10 mouse cellular contexts compared by ENCODE assay signal in the genomic region with DNA sequence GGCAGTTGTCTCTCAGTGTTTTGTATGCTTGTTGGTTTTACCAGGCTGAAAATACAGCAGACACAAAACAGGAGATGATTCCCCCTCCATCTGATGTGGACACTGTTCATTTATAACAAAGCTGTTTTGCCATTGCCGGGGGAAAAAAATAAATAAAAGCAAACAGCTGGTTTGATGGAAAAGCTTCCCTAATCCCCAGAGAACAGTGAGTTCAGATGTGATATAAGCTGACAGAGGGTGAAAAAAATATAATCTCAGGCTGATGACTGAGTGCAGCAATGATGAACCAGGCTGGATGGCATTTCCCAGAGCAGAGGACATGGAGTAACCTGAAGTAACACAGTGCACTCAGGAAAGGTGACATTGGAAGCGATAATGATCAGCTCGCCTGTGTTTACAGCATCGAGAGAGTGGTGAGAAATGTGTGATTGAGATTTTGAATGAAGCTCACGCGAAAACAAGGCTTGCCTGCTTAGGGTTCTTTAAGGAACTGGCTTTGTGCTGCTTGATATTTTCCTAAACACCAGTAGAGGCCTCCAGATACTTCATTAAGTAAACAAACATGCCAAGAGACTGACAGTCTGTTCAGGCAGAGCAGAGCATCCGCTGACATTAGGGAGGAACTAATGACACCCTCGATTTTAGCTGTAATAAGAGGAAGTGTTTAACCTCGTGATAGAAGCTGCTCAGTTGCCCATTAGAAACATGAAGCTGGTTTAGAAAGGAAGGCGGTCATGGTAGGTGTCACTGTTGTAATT.
DNase-seq lines count a peak whose midpoint lies in the region; ATAC-seq and TF ChIP-seq lines count a peak whose summit lies in the region.
"Had no signal": no experiment of that assay in that cellular context is flagged by ENCODE, and none has a peak within 500 bp of the region (broad histone marks: within the 10 kb centered on the region; RNA-seq: fewer than 3 reads in every experiment).

No protein-coding gene starts in this region.

- peak; percentile 12; the same call in 1 of the 2 replicates for TF ChIP-seq CTCF in brain, embryonic 14.5 days (IDR thresholded peaks at IDR 0.05; ENCODE audit: borderline replicate concordance, extremely low read depth, insufficient read depth, insufficient read length)
- peak; percentile 70 for TF ChIP-seq CTCF in midbrain, postnatal 0 days (IDR thresholded peaks at IDR 0.05)

- WGBS in kidney, embryonic 14.5 days: 41% methylated on average over 10 of the region's 10 CpGs
- 55% methylated on average over 10 of the region's 10 CpGs for WGBS in hindbrain, embryonic 12.5 days
- WGBS in midbrain, postnatal 0 days: 42% methylated on average over 10 of the region's 10 CpGs
- WGBS in intestine, embryonic 16.5 days: 47% methylated on average over 10 of the region's 10 CpGs

- no peak for DNase-seq in kidney, adult 18-20 months
- DNase-seq in brain, embryonic 14.5 days (ENCODE audit: low read depth): peak; percentile 77
- DNase-seq in midbrain, postnatal 0 days (ENCODE audit: low spot score): peak; percentile 79
- no peak for DNase-seq in frontal cortex, postnatal 36 days (ENCODE audit: low spot score in 2 of 2)
- DNase-seq in adrenal gland, postnatal 25 days: no peak

- no peaks in the 10 kb centered on the region for H3K27me3 ChIP-seq in kidney, embryonic 14.5 days (ENCODE audit: control insufficient read depth, insufficient read depth, low read length)
- H3K27me3 ChIP-seq in hindbrain, embryonic 12.5 days: no peaks in the 10 kb centered on the region
- H3K27me3 ChIP-seq in midbrain, postnatal 0 days (ENCODE audit: insufficient read depth, low read length): no peaks in the 10 kb centered on the region
- no peaks in the 10 kb centered on the region for H3K27me3 ChIP-seq in intestine, embryonic 16.5 days (replicated peaks; ENCODE audit: control insufficient read depth, insufficient read depth, low read length)
- H3K27me3 ChIP-seq: heart, embryonic 13.5 days had no signal

- H3K9ac ChIP-seq in kidney, embryonic 14.5 days (ENCODE audit: low read depth, low read length): no peak overlapping the region
- H3K9ac ChIP-seq in hindbrain, embryonic 12.5 days: no peak overlapping the region
- no peak overlapping the region for H3K9ac ChIP-seq in midbrain, postnatal 0 days (replicated peaks; ENCODE audit: low read length, poor library complexity, severe bottlenecking)
- H3K9ac ChIP-seq in intestine, embryonic 16.5 days (ENCODE audit: low read depth, low read length): no peak overlapping the region
- H3K9ac ChIP-seq: heart, embryonic 13.5 days had no signal

- TF ChIP-seq POLR2A in brain, embryonic 14.5 days (IDR thresholded peaks at IDR 0.05; ENCODE audit: borderline replicate concordance, extremely low read depth, insufficient read depth, insufficient read length, poor library complexity, severe bottlenecking): no peak

- 0 out of 2 replicates have a peak, but pooled peaks cover 2% of the 10 kb centered on the region for H3K4me1 ChIP-seq in kidney, embryonic 14.5 days (ENCODE audit: control insufficient read depth, insufficient read depth, low read length)
- H3K4me1 ChIP-seq in hindbrain, embryonic 12.5 days: peaks cover 19% of the 10 kb centered on the region
- H3K4me1 ChIP-seq in midbrain, postnatal 0 days (ENCODE audit: insufficient read depth, low read length): no peaks in the 10 kb centered on the region; the same call in 1 of the 2 replicates
- no peaks in the 10 kb centered on the region for H3K4me1 ChIP-seq in intestine, embryonic 16.5 days (ENCODE audit: control insufficient read depth, insufficient read depth, low read length)
- H3K4me1 ChIP-seq: heart, embryonic 13.5 days had no signal

- no peaks in the 10 kb centered on the region for H3K36me3 ChIP-seq in kidney, embryonic 14.5 days (ENCODE audit: control insufficient read depth, insufficient read depth, low read length)
- H3K36me3 ChIP-seq in hindbrain, embryonic 12.5 days: no peaks in the 10 kb centered on the region
- no peaks in the 10 kb centered on the region for H3K36me3 ChIP-seq in midbrain, postnatal 0 days (ENCODE audit: insufficient read depth, low read length)
- H3K36me3 ChIP-seq in intestine, embryonic 16.5 days (ENCODE audit: control insufficient read depth, insufficient read depth, low read length): no peaks in the 10 kb centered on the region
- H3K36me3 ChIP-seq: heart, embryonic 13.5 days; limb, embryonic 10.5 days had no signal

- no peak overlapping the region for H3K4me2 ChIP-seq in kidney, embryonic 14.5 days (replicated peaks; ENCODE audit: low read depth, low read length)
- no peak overlapping the region for H3K4me2 ChIP-seq in hindbrain, embryonic 12.5 days (replicated peaks)
- no peak overlapping the region for H3K4me2 ChIP-seq in midbrain, postnatal 0 days (ENCODE audit: low read depth, low read length, poor library complexity, severe bottlenecking)
- H3K4me2 ChIP-seq in intestine, embryonic 16.5 days (ENCODE audit: low read depth, low read length): no peak overlapping the region
- H3K4me2 ChIP-seq: heart, embryonic 13.5 days had no signal

- H3K4me3 ChIP-seq in kidney, embryonic 14.5 days (ENCODE audit: low read length): no peak overlapping the region
- H3K4me3 ChIP-seq in hindbrain, embryonic 12.5 days: no peak overlapping the region
- H3K4me3 ChIP-seq in midbrain, postnatal 0 days (ENCODE audit: low read depth, low read length): no peak overlapping the region
- H3K4me3 ChIP-seq in intestine, embryonic 16.5 days (ENCODE audit: low read length): no peak overlapping the region
- H3K4me3 ChIP-seq: heart, embryonic 13.5 days; limb, embryonic 10.5 days had no signal

- no peaks in the 10 kb centered on the region for H3K9me3 ChIP-seq in kidney, embryonic 14.5 days (ENCODE audit: control insufficient read depth, low read length)
- H3K9me3 ChIP-seq in hindbrain, embryonic 12.5 days (replicated peaks): no peaks in the 10 kb centered on the region
- H3K9me3 ChIP-seq in midbrain, postnatal 0 days (ENCODE audit: low read length): no peaks in the 10 kb centered on the region
- no peaks in the 10 kb centered on the region for H3K9me3 ChIP-seq in intestine, embryonic 16.5 days (ENCODE audit: control insufficient read depth, low read length)
- H3K9me3 ChIP-seq: heart, embryonic 13.5 days; limb, embryonic 10.5 days had no signal

- ATAC-seq in kidney, embryonic 14.5 days (ENCODE audit: low FRiP score, low TSS enrichment): peak; percentile 62; the same call in 1 of the 2 replicates
- ATAC-seq in hindbrain, embryonic 12.5 days (ENCODE audit: low FRiP score): peak; percentile 48; the same call in 1 of the 2 replicates
- no peak for ATAC-seq in midbrain, postnatal 0 days (ENCODE audit: low FRiP score)
- ATAC-seq in intestine, embryonic 16.5 days: no peak

- no peak overlapping the region for H3K27ac ChIP-seq in kidney, embryonic 14.5 days (ENCODE audit: low read depth, low read length)
- peak overlapping the region; percentile 75 for H3K27ac ChIP-seq in hindbrain, embryonic 12.5 days
- H3K27ac ChIP-seq in midbrain, postnatal 0 days (ENCODE audit: low read depth, low read length): peak overlapping the region; percentile 12; the same call in 1 of the 2 replicates
- no peak overlapping the region for H3K27ac ChIP-seq in intestine, embryonic 16.5 days (ENCODE audit: low read length)
- H3K27ac ChIP-seq: heart, embryonic 13.5 days; limb, embryonic 10.5 days had no signal

Comparison
In these comparisons a context has a peak if more than half of its experiments do, and no peak if none do; other contexts are left out.
1. ATAC-seq: peak in kidney, embryonic 14.5 days (single experiment) and hindbrain, embryonic 12.5 days (single experiment); none in midbrain, postnatal 0 days (single experiment) and intestine, embryonic 16.5 days (single experiment).
2. H3K27ac ChIP-seq: peak in hindbrain, embryonic 12.5 days (single experiment) and midbrain, postnatal 0 days (single experiment); none in kidney, embryonic 14.5 days (single experiment) and intestine, embryonic 16.5 days (single experiment).
3. DNase-seq: peak in brain, embryonic 14.5 days (single experiment) and midbrain, postnatal 0 days (single experiment); none in kidney, adult 18-20 months (single experiment), frontal cortex, postnatal 36 days (0 of 2) and adrenal gland, postnatal 25 days (single experiment).